Mouse (Mus musculus): ENCODE data around the gene Hist1h2br. TPM values are rescaled to one million over a fixed set of nuclear protein-coding genes. Genes with fewer than 3 reads are reported as not detected.
"Not testable (repeated sequence)": the region's sequence is repeated elsewhere in the genome, so short reads cannot be mapped to it uniquely, and the experiment has no call there.

The Hist1h2br gene
- total RNA-seq, 1 experiment from 2014 or later, result 86.5 TPM

- not testable (repeated sequence) for DNase-seq
Observed at GRCm38 (mm10) chr13:21846356-21846755, 12.8 kb downstream of the Hist1h2br start.

- DNase-seq, result no peak
Observed at GRCm38 (mm10) chr13:21847883-21848282, 14.3 kb downstream of the Hist1h2br start.

- DNase-seq, result not testable (repeated sequence)
Observed at GRCm38 (mm10) chr13:21850696-21851095, 17.2 kb downstream of the Hist1h2br start.

- DNase-seq, result no peak
Observed at GRCm38 (mm10) chr13:21852215-21852945, 18.8 kb downstream of the Hist1h2br start.

- peak; percentile 75 for DNase-seq
Observed at GRCm38 (mm10) chr13:21855146-21855545, 21.6 kb downstream of the Hist1h2br start.

- peak; percentile 14 for DNase-seq
Observed at GRCm38 (mm10) chr13:21855698-21856162, 22.2 kb downstream of the Hist1h2br start.

- no peak for DNase-seq
Observed at GRCm38 (mm10) chr13:21861608-21862007, 28.1 kb downstream of the Hist1h2br start.

- DNase-seq, result not testable (repeated sequence)
Observed at GRCm38 (mm10) chr13:21865503-21865902, 32.0 kb downstream of the Hist1h2br start.

GRCm38 (mm10) chr13:21880735-21881134, 47.2 kb downstream of the Hist1h2br start:
- DNase-seq, result no peak

- peak; percentile 61 for DNase-seq
Observed at GRCm38 (mm10) chr13:21881878-21882669, 48.5 kb downstream of the Hist1h2br start.

GRCm38 (mm10) chr13:21882760-21883405, 49.3 kb downstream of the Hist1h2br start:
- peak; percentile 7 for DNase-seq

- no peak for DNase-seq
Observed at GRCm38 (mm10) chr13:21883407-21883806, 49.9 kb downstream of the Hist1h2br start.

- DNase-seq, result no peak
Observed at GRCm38 (mm10) chr13:21884586-21884985, 51.0 kb downstream of the Hist1h2br start.

Small RNAs within 50 kb of the gene (microRNA-seq; reads per million reads assigned to microRNA genes)
- 0 reads per million in 2 experiments for gene Gm19658
- 0 reads per million in 2 experiments for gene Gm44346
- 0 reads per million in 2 experiments for gene Gm44466

Other genes starting within 250 kb of the Hist1h2br start
- not detected in 2 replicates for gene Olfr1362, start 219.7 kb upstream of the Hist1h2br start, total RNA-seq (2021)
- not detected in 2 replicates for gene Olfr11, start 191.2 kb upstream of the Hist1h2br start, total RNA-seq (2021)
- not detected in 2 replicates for gene Olfr1361, start 170.4 kb upstream of the Hist1h2br start, total RNA-seq (2021)
- gene Olfr1360, start 156.3 kb upstream of the Hist1h2br start, total RNA-seq (2021), result not detected in 2 replicates
- gene Olfr1359, start 135.6 kb upstream of the Hist1h2br start, total RNA-seq (2021), result not detected in 2 replicates
- gene Hist1h2bl, start 117.6 kb upstream of the Hist1h2br start, total RNA-seq (2021), result 91.0 and 102 TPM in 2 replicates
- 9.0 and 60.3 TPM in 2 replicates for gene Hist1h2ai, start 117.3 kb upstream of the Hist1h2br start, total RNA-seq (2021)
- 105 and 138 TPM in 2 replicates for gene Hist1h3h, start 116.1 kb upstream of the Hist1h2br start, total RNA-seq (2021)
- gene Hist1h2bm, start 111.7 kb upstream of the Hist1h2br start, total RNA-seq (2021), result 26.4 and 32.4 TPM in 2 replicates
- gene Hist1h4j, start 98.7 kb upstream of the Hist1h2br start, total RNA-seq (2021), result 20.5 and 22.8 TPM in 2 replicates
- 152 and 260 TPM in 2 replicates for gene Hist1h4k, start 83.2 kb upstream of the Hist1h2br start, total RNA-seq (2021)
- gene Hist1h2ak, start 79.9 kb upstream of the Hist1h2br start, total RNA-seq (2021), result 28.8 and 39.5 TPM in 2 replicates
- 52.6 and 54.5 TPM in 2 replicates for gene Hist1h2bn, start 79.6 kb upstream of the Hist1h2br start, total RNA-seq (2021)
- 48.9 and 60.4 TPM in 2 replicates for gene Hist1h1b, start 53.1 kb upstream of the Hist1h2br start, total RNA-seq (2021)
- 122 and 132 TPM in 2 replicates for gene Hist1h3i, start 50.4 kb upstream of the Hist1h2br start, total RNA-seq (2021)
- gene Hist1h2an, start 46.5 kb upstream of the Hist1h2br start, total RNA-seq (2021), result 17.4 and 21.1 TPM in 2 replicates
- gene Hist1h2bp, start 46.3 kb upstream of the Hist1h2br start, total RNA-seq (2021), result 37.8 and 38.3 TPM in 2 replicates
- gene Hist1h2bq, start 23.5 kb upstream of the Hist1h2br start, total RNA-seq (2021), result 40.4 and 87.7 TPM in 2 replicates
- gene Hist1h2ao, start 23.3 kb upstream of the Hist1h2br start, total RNA-seq (2021), result 56.7 and 173 TPM in 2 replicates
- gene Hist1h4m, start 22.0 kb upstream of the Hist1h2br start, total RNA-seq (2021), result 279 and 356 TPM in 2 replicates
- gene Hist1h4n, start 1.5 kb upstream of the Hist1h2br start, total RNA-seq (2021), result 43.4 and 51.9 TPM in 2 replicates
- 4.5 and 108 TPM in 2 replicates for gene Hist1h2ap, start 236 bp upstream of the Hist1h2br start, total RNA-seq (2021)
- 2.0 and 2.1 TPM in 2 replicates for gene Zfp184, start 111.4 kb downstream of the Hist1h2br start, total RNA-seq (2021)
- not detected in 2 replicates for gene Pom121l2, start 147.5 kb downstream of the Hist1h2br start, total RNA-seq (2021)
- gene Prss16, start 176.0 kb downstream of the Hist1h2br start, total RNA-seq (2021), result not detected in 2 replicates
- 30.0 and 61.8 TPM in 2 replicates for gene Hist1h2ah, start 201.8 kb downstream of the Hist1h2br start, total RNA-seq (2021)
- gene Hist1h2bk, start 202.1 kb downstream of the Hist1h2br start, total RNA-seq (2021), result 121 and 135 TPM in 2 replicates
- 82.8 and 97.8 TPM in 2 replicates for gene Hist1h4i, start 207.6 kb downstream of the Hist1h2br start, total RNA-seq (2021)
- 50.6 and 64.7 TPM in 2 replicates for gene Hist1h2ag, start 209.2 kb downstream of the Hist1h2br start, total RNA-seq (2021)
- gene Hist1h2bj, start 209.5 kb downstream of the Hist1h2br start, total RNA-seq (2021), result 57.9 and 61.1 TPM in 2 replicates